Mouse (Mus musculus): ENCODE results near the gene Ddah1. TPM values are rescaled to one million over a fixed set of nuclear protein-coding genes. Genes with fewer than 3 reads are reported as not detected.

Ddah1 gene
- polyA plus RNA-seq, 1 experiment from 2014 or later = 42.4 TPM

DNA sequence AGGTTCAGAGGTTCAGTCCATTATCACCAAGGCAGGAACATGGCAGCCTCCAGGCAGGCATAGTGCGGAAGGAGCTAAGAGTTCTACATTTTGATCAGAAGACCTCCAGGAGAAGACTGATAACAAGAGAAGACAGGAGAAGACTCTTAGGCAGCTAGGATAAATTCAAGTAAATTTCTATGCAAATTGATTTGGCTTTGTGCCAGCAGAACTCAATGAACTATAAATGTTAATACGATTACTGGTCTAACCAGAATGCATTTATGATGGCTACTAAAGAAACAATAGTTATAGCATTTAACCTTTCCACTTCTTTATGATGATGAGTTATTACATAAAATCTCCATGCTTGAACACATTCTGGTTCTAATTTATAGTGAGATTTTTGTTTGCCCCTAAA is 87.8 kb downstream of the Ddah1 start:
- no peak overlapping the region for H3K9ac ChIP-seq (ENCODE audit: low read depth, low read length)
- no peak for ATAC-seq (replicated peaks; ENCODE audit: insufficient number of reproducible peaks, low FRiP score, low TSS enrichment)

DNA sequence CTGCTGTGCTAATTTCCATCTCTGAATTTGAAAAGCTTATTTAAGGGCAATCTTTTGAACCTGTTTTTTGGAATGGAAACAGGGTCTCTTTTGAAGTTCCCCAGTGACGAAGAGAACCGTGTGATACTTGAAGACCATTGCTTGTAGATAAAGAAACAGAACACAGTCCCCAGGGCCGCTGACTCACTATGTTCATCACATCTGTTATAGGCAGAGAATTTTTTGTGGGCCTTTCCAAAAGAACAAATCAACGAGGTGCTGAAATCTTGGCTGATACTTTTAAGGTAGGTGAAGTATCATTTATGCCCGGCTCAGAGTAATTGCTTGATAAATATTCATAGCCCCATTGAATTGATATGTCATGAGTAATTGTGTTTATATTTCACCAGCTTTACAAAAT is 93.6 kb downstream of the Ddah1 start:
- Histone ChIP-seq H3K4me1 (ENCODE audit: control insufficient read depth, insufficient read depth, low read length) (peaks cover 3% of the 10 kb centered on the region; the same call in 1 of the 2 replicates), H3K4me2 (no peak overlapping the region), H3K9ac (ENCODE audit: low read depth, low read length) (no peak overlapping the region), H3K9me3 (replicated peaks; ENCODE audit: control insufficient read depth, low read length) (no peaks in the 10 kb centered on the region), H3K27ac (ENCODE audit: low read depth, low read length) (no peak overlapping the region), H3K4me3 (ENCODE audit: low read depth, low read length) (no peak overlapping the region), H3K27me3 (ENCODE audit: control insufficient read depth, insufficient read depth, low read length) (no peaks in the 10 kb centered on the region), H3K36me3 (ENCODE audit: control insufficient read depth, insufficient read depth, low read length) (no peaks in the 10 kb centered on the region)
- WGBS (ENCODE audit: insufficient replicate concordance) = 56% methylated on average over 5 of the region's 5 CpGs
- no peak for ATAC-seq (replicated peaks; ENCODE audit: insufficient number of reproducible peaks, low FRiP score, low TSS enrichment)

More for the DNA sequence above, 87.8 kb downstream of the Ddah1 start:
- H3K27me3 ChIP-seq (ENCODE audit: control insufficient read depth, insufficient read depth, low read length) = no peaks in the 10 kb centered on the region
- 91% methylated on average over 2 of the region's 2 CpGs for WGBS (ENCODE audit: insufficient replicate concordance)
- no peaks in the 10 kb centered on the region for H3K9me3 ChIP-seq (replicated peaks; ENCODE audit: control insufficient read depth, low read length)
- H3K36me3 ChIP-seq (ENCODE audit: control insufficient read depth, insufficient read depth, low read length) = no peaks in the 10 kb centered on the region
- H3K4me1 ChIP-seq (ENCODE audit: control insufficient read depth, insufficient read depth, low read length) = peaks cover 3% of the 10 kb centered on the region; the same call in 1 of the 2 replicates
- no peak overlapping the region for H3K4me2 ChIP-seq
- H3K4me3 ChIP-seq (ENCODE audit: low read depth, low read length) = no peak overlapping the region
- no peak overlapping the region for H3K27ac ChIP-seq (ENCODE audit: low read depth, low read length)

DNA sequence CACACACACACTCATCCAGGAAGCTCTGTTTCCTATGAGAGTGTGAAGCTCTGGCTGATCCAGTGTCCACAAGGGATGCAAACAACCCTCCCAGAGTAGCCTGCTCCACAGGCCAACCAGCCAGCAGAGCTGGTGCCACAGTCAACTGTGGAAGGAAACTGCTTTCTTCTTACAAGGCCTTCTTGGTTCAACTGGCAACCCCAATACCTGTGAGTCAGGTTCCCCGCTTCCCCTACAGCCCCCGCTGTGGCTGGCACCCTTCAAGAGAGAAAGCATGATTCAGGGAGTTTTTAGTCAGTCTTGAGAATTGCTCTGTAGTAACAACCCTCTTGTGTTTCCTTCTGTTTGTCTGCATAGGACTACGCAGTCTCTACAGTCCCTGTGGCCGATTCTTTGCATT is 94.3 kb downstream of the Ddah1 start:
- 0 out of 2 replicates have a peak, but pooled peaks cover 2% of the 10 kb centered on the region for H3K9me3 ChIP-seq (replicated peaks; ENCODE audit: control insufficient read depth, low read length)
- H3K27ac ChIP-seq (ENCODE audit: low read depth, low read length) = no peak overlapping the region
- 89% methylated on average over 4 of the region's 4 CpGs for WGBS (ENCODE audit: insufficient replicate concordance)
- no peaks in the 10 kb centered on the region for H3K27me3 ChIP-seq (ENCODE audit: control insufficient read depth, insufficient read depth, low read length)
- H3K4me3 ChIP-seq (ENCODE audit: low read depth, low read length) = no peak overlapping the region
- no peak for ATAC-seq (replicated peaks; ENCODE audit: insufficient number of reproducible peaks, low FRiP score, low TSS enrichment)
- H3K4me2 ChIP-seq = no peak overlapping the region
- peaks cover 3% of the 10 kb centered on the region; the same call in 1 of the 2 replicates for H3K4me1 ChIP-seq (ENCODE audit: control insufficient read depth, insufficient read depth, low read length)
- H3K9ac ChIP-seq (ENCODE audit: low read depth, low read length) = no peak overlapping the region
- no peaks in the 10 kb centered on the region for H3K36me3 ChIP-seq (ENCODE audit: control insufficient read depth, insufficient read depth, low read length)

DNA sequence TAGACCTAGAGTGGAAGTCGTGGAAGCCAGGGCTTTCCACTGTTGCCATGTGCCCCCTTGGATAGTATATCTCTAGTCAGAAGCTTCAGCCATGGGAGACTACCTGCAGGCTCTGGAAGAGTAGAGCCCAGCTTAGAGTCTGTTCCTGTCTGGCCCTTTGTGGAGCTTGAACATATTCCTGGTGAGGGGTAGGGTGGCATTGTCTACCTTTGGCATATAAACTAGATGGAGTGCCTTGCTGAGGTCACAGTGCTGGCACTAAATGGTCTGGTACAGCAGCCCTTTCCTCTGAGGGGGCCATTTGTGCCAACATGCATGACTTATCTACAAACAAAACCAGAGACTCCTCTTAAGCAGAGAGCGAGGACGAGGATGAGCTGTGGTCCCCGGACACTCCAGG is 95.2 kb downstream of the Ddah1 start:
- no peaks in the 10 kb centered on the region for H3K36me3 ChIP-seq (ENCODE audit: control insufficient read depth, insufficient read depth, low read length)
- WGBS (ENCODE audit: insufficient replicate concordance) = 79% methylated on average over 4 of the region's 4 CpGs

DNA sequence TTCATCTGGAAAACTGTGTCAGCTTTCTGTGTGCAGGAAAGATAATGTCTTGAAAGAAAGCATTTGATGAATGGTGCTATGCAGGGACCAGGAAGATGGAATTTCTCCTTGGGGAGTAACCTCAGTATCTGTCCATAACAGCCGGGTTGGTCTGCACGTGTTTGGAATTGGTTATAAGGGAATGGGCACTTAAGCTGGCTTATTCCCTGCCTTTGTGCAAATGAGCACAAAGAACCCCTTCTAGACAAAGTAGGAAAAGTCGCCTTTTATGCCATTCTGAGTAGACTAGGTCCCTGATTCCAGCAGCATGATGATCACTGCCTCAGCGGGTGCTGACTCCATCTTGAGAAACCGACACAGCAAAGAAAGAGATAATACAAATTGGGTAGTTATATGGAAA is 96.0 kb downstream of the Ddah1 start:
- Histone ChIP-seq H3K9ac (ENCODE audit: low read depth, low read length) (no peak overlapping the region), H3K36me3 (ENCODE audit: control insufficient read depth, insufficient read depth, low read length) (no peaks in the 10 kb centered on the region), H3K27me3 (ENCODE audit: control insufficient read depth, insufficient read depth, low read length) (no peaks in the 10 kb centered on the region), H3K4me3 (ENCODE audit: low read depth, low read length) (no peak overlapping the region), H3K4me2 (no peak overlapping the region), H3K9me3 (replicated peaks; ENCODE audit: control insufficient read depth, low read length) (0 out of 2 replicates have a peak, but pooled peaks cover 2% of the 10 kb centered on the region), H3K4me1 (ENCODE audit: control insufficient read depth, insufficient read depth, low read length) (peaks cover 3% of the 10 kb centered on the region; the same call in 1 of the 2 replicates), H3K27ac (ENCODE audit: low read depth, low read length) (no peak overlapping the region)
- 68% methylated on average over 5 of the region's 5 CpGs for WGBS (ENCODE audit: insufficient replicate concordance)
- ATAC-seq (replicated peaks; ENCODE audit: insufficient number of reproducible peaks, low FRiP score, low TSS enrichment) = no peak

More for the DNA sequence above, 95.2 kb downstream of the Ddah1 start:
- ATAC-seq (replicated peaks; ENCODE audit: insufficient number of reproducible peaks, low FRiP score, low TSS enrichment) = no peak
- Histone ChIP-seq H3K9ac (ENCODE audit: low read depth, low read length) (no peak overlapping the region), H3K27me3 (ENCODE audit: control insufficient read depth, insufficient read depth, low read length) (no peaks in the 10 kb centered on the region), H3K27ac (ENCODE audit: low read depth, low read length) (no peak overlapping the region), H3K4me3 (ENCODE audit: low read depth, low read length) (no peak overlapping the region), H3K9me3 (replicated peaks; ENCODE audit: control insufficient read depth, low read length) (0 out of 2 replicates have a peak, but pooled peaks cover 2% of the 10 kb centered on the region), H3K4me1 (ENCODE audit: control insufficient read depth, insufficient read depth, low read length) (peaks cover 3% of the 10 kb centered on the region; the same call in 1 of the 2 replicates), H3K4me2 (no peak overlapping the region)

DNA sequence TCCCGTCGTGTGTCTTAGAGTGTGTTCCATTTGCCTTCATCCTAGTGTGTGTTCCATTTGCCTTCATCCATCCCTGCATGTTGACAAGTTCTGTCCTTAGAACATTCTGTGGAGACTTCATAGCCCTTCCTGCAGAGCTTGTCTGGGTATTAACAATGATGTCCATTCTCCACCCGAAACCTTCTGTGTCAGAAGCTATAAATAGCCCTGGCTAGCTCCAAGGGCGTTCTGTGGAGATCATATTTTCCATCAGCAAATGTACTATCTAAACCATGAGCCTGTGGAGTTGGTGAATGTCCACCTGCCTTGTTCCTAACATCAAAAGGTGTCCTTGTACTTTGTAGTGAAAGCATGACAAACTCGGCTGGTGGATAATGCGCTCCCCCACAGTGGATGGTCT is 96.8 kb downstream of the Ddah1 start:
- H3K27me3 ChIP-seq (ENCODE audit: control insufficient read depth, insufficient read depth, low read length) = no peaks in the 10 kb centered on the region
- WGBS (ENCODE audit: insufficient replicate concordance) = 73% methylated on average over 6 of the region's 6 CpGs
- no peak overlapping the region for H3K4me2 ChIP-seq
- H3K36me3 ChIP-seq (ENCODE audit: control insufficient read depth, insufficient read depth, low read length) = no peaks in the 10 kb centered on the region
- H3K9ac ChIP-seq (ENCODE audit: low read depth, low read length) = no peak overlapping the region
- 0 out of 2 replicates have a peak, but pooled peaks cover 2% of the 10 kb centered on the region for H3K9me3 ChIP-seq (replicated peaks; ENCODE audit: control insufficient read depth, low read length)
- H3K4me1 ChIP-seq (ENCODE audit: control insufficient read depth, insufficient read depth, low read length) = peaks cover 3% of the 10 kb centered on the region; the same call in 1 of the 2 replicates
- H3K4me3 ChIP-seq (ENCODE audit: low read depth, low read length) = no peak overlapping the region
- H3K27ac ChIP-seq (ENCODE audit: low read depth, low read length) = no peak overlapping the region
- ATAC-seq (replicated peaks; ENCODE audit: insufficient number of reproducible peaks, low FRiP score, low TSS enrichment) = no peak

DNA sequence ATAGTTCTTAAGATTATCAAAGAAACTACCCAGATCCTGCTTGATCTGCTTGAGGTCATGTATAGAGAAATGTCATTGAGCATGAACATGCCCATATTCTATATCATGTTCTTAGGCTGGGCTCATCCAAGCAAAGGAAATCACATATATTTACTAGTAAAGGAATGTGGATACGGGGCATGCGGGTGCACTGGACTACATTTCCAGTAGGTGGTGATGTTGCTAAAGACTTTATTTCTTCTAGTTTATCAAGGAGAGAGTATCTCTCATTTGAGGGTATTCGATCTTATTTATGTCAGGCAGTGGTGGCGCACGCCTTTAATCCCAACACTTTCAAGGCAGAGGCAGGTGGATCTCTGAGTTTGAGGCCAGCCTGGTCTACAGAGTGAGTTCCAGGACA is 99.9 kb downstream of the Ddah1 start:
- WGBS (ENCODE audit: insufficient replicate concordance) = 80% methylated on average over 5 of the region's 5 CpGs

DNA sequence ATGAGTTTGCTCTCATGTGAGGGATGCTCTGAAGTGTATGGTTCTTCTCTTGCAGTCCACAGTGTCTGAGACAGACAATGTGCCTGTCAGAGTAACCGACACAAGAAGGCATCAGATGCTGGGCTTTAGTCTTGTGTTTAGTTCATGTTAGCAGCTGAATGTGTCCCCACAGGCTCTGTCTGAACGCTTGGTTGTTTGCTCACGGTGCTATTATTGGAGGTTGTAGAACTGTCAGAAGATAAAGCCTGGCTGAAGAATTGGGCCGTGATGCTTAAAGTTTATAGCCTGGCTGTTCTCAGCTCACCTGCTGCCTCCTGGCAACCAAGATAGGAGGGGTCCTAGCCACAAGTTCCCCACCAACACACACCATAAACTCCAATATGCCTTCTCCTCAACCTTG is 104.0 kb downstream of the Ddah1 start:
- Histone ChIP-seq H3K36me3 (ENCODE audit: control insufficient read depth, insufficient read depth, low read length) (no peaks in the 10 kb centered on the region), H3K27ac (ENCODE audit: low read depth, low read length) (no peak overlapping the region)
- ATAC-seq (replicated peaks; ENCODE audit: insufficient number of reproducible peaks, low FRiP score, low TSS enrichment) = no peak

More for the DNA sequence above, 99.9 kb downstream of the Ddah1 start:
- H3K27ac ChIP-seq (ENCODE audit: low read depth, low read length) = no peak overlapping the region
- no peaks in the 10 kb centered on the region for H3K36me3 ChIP-seq (ENCODE audit: control insufficient read depth, insufficient read depth, low read length)
- H3K9me3 ChIP-seq (replicated peaks; ENCODE audit: control insufficient read depth, low read length) = 0 out of 2 replicates have a peak, but pooled peaks cover 2% of the 10 kb centered on the region
- ATAC-seq (replicated peaks; ENCODE audit: insufficient number of reproducible peaks, low FRiP score, low TSS enrichment) = no peak
- no peaks in the 10 kb centered on the region for H3K27me3 ChIP-seq (ENCODE audit: control insufficient read depth, insufficient read depth, low read length)
- peaks cover 6% of the 10 kb centered on the region; the same call in 1 of the 2 replicates for H3K4me1 ChIP-seq (ENCODE audit: control insufficient read depth, insufficient read depth, low read length)
- H3K4me2 ChIP-seq = no peak overlapping the region
- H3K9ac ChIP-seq (ENCODE audit: low read depth, low read length) = no peak overlapping the region
- no peak overlapping the region for H3K4me3 ChIP-seq (ENCODE audit: low read depth, low read length)

More for the DNA sequence above, 104.0 kb downstream of the Ddah1 start:
- Histone ChIP-seq H3K9me3 (replicated peaks; ENCODE audit: control insufficient read depth, low read length) (0 out of 2 replicates have a peak, but pooled peaks cover under 1% of the 10 kb centered on the region), H3K4me1 (ENCODE audit: control insufficient read depth, insufficient read depth, low read length) (0 out of 2 replicates have a peak, but pooled peaks cover 3% of the 10 kb centered on the region), H3K4me2 (no peak overlapping the region), H3K27me3 (ENCODE audit: control insufficient read depth, insufficient read depth, low read length) (no peaks in the 10 kb centered on the region), H3K4me3 (ENCODE audit: low read depth, low read length) (no peak overlapping the region), H3K9ac (ENCODE audit: low read depth, low read length) (no peak overlapping the region)
- 67% methylated on average over 4 of the region's 4 CpGs for WGBS (ENCODE audit: insufficient replicate concordance)

Data from heart, embryonic 11.5 days (tissue).